Mouse (Mus musculus): ENCODE data around the gene Scamp2.

- TF ChIP-seq EP300 (IDR thresholded peaks at IDR 0.05), result no peak
- no peak for TF ChIP-seq CTCF (IDR thresholded peaks at IDR 0.05)
Measured at GRCm38 (mm10) chr9:57618854-57619253, 58.1 kb downstream of the Scamp2 start.

Measured in lung, postnatal 0 days (tissue).